Mouse (Mus musculus) MEL-GATA-1-ER (cell line): ENCODE measurements around the gene Slc23a2.

Experiments
- DNase-seq: peaks from one replicate; pipeline ENCODE4 v3.0.0-alpha.2; 2012; ENCODE audit warnings: low read depth; ENCODE audit errors: extremely low read depth

Slc23a2 gene

GRCm38 (mm10) chr2:132102505-132103130 is 42.3 kb downstream of the Slc23a2 start:
- DNase-seq = no peak

- no peak for DNase-seq
Observed at GRCm38 (mm10) chr2:132098942-132099672, 45.8 kb downstream of the Slc23a2 start.

- DNase-seq = no peak
Observed at GRCm38 (mm10) chr2:132098365-132098764, 46.5 kb downstream of the Slc23a2 start.

GRCm38 (mm10) chr2:132096582-132096981 is 48.3 kb downstream of the Slc23a2 start:
- no peak for DNase-seq

- DNase-seq = peak; percentile 12
Observed at GRCm38 (mm10) chr2:132095821-132096220, 49.1 kb downstream of the Slc23a2 start.

- peak; percentile 89 for DNase-seq
Observed at GRCm38 (mm10) chr2:132094441-132095230, 50.3 kb downstream of the Slc23a2 start.

- DNase-seq = no peak
Observed at GRCm38 (mm10) chr2:132093739-132094138, 51.2 kb downstream of the Slc23a2 start.

GRCm38 (mm10) chr2:132093298-132093697 is 51.6 kb downstream of the Slc23a2 start:
- DNase-seq = no peak

GRCm38 (mm10) chr2:132092722-132093121 is 52.2 kb downstream of the Slc23a2 start:
- no peak for DNase-seq

- DNase-seq = peak; percentile 11
Observed at GRCm38 (mm10) chr2:132091749-132092148, 53.2 kb downstream of the Slc23a2 start.

- DNase-seq = no peak
Observed at GRCm38 (mm10) chr2:132084813-132085212, 60.1 kb downstream of the Slc23a2 start.

GRCm38 (mm10) chr2:132084396-132084795 is 60.5 kb downstream of the Slc23a2 start:
- DNase-seq = no peak

- no peak for DNase-seq
Observed at GRCm38 (mm10) chr2:132079139-132079538, 65.8 kb downstream of the Slc23a2 start.

- no peak for DNase-seq
Observed at GRCm38 (mm10) chr2:132073052-132073451, 71.9 kb downstream of the Slc23a2 start.

- DNase-seq = no peak
Observed at GRCm38 (mm10) chr2:132069985-132070735, 74.7 kb downstream of the Slc23a2 start.

- no peak for DNase-seq
Observed at GRCm38 (mm10) chr2:132064185-132064831, 80.6 kb downstream of the Slc23a2 start.

GRCm38 (mm10) chr2:132063776-132064175 is 81.1 kb downstream of the Slc23a2 start:
- no peak for DNase-seq

- DNase-seq = no peak
Observed at GRCm38 (mm10) chr2:132061884-132062283, 83.0 kb downstream of the Slc23a2 start.

GRCm38 (mm10) chr2:132059919-132060318 is 85.0 kb downstream of the Slc23a2 start:
- no peak for DNase-seq

- peak; percentile 33 for DNase-seq
Observed at GRCm38 (mm10) chr2:132055349-132055753, 89.6 kb downstream of the Slc23a2 start.

GRCm38 (mm10) chr2:132053824-132054223 is 91.1 kb downstream of the Slc23a2 start:
- DNase-seq = no peak
